Mouse (Mus musculus) hindbrain, embryonic 11.5 days (tissue): Measurements from ENCODE around the gene Csf2rb. TPM values are rescaled to one million over a fixed set of nuclear protein-coding genes. Genes with fewer than 3 reads are reported as not detected.
"Not testable (repeated sequence)": the region's sequence is repeated elsewhere in the genome, so short reads cannot be mapped to it uniquely, and the experiment has no call there.

Source experiments
- ATAC-seq: fragments of 200-750 bp; cut with Nextera tagmentation; 2 replicates; pipeline ENCODE4 v1.8.0; 2017; ENCODE audit warnings: mild to moderate bottlenecking, moderate TSS enrichment, moderate library complexity; ENCODE audit not compliant: low FRiP score
- DNase-seq: peaks from one replicate; pipeline ENCODE4 v3.0.0-alpha.2; 2015; ENCODE audit warnings: low spot score
- H3K27ac ChIP-seq: fragments of 300-500 bp; sonication (generic); 2 replicates; pipeline ENCODE4 v1.5.1; 2014; ENCODE audit warnings: mild to moderate bottlenecking, low read depth, low read length
- H3K27me3 ChIP-seq: fragments of 300-500 bp; sonication (generic); 2 replicates; pipeline ENCODE4 v1.6.1; 2014; ENCODE audit warnings: mild to moderate bottlenecking, low read length, moderate library complexity, mixed read lengths; ENCODE audit not compliant: control insufficient read depth, insufficient read depth
- H3K36me3 ChIP-seq: fragments of 300-500 bp; sonication (generic); 2 replicates; pipeline ENCODE4 v1.6.1; 2014; ENCODE audit warnings: mild to moderate bottlenecking, low read length, moderate library complexity, mixed read lengths; ENCODE audit not compliant: control insufficient read depth, insufficient read depth
- H3K4me1 ChIP-seq: fragments of 300-500 bp; sonication (generic); replicated peaks from 2 replicates; pipeline ENCODE4 v1.6.1; 2014; ENCODE audit warnings: low read length, mixed read lengths; ENCODE audit not compliant: control insufficient read depth, insufficient read depth
- H3K4me2 ChIP-seq: fragments of 300-500 bp; sonication (generic); replicated peaks from 2 replicates; pipeline ENCODE4 v1.6.1; 2014; ENCODE audit warnings: mild to moderate bottlenecking, low read depth, low read length
- H3K4me3 ChIP-seq: fragments of 300-500 bp; sonication (generic); 2 replicates; pipeline ENCODE4 v1.5.1; 2014; ENCODE audit warnings: low read depth, low read length
- H3K9ac ChIP-seq: fragments of 300-500 bp; sonication (generic); 2 replicates; pipeline ENCODE4 v1.6.1; 2014; ENCODE audit warnings: low read depth, low read length
- H3K9me3 ChIP-seq: fragments of 300-500 bp; sonication (generic); 2 replicates; pipeline ENCODE4 v1.6.1; 2016; ENCODE audit warnings: low read length; ENCODE audit not compliant: control insufficient read depth
- WGBS: fragments of 180-500 bp; shearing (Covaris S2); extraction: QIAGEN DNeasy Blood & Tissue Kit; methylation state at CpG from one replicate; pipeline ENCODE4 v1.1.7; 2014; 5-methylcytosine and 5-hydroxymethylcytosine counted together
- polyA plus RNA-seq: library from polyadenylated mRNA; unstranded; fragments of >200 nt; fragmentation: Nextera tagmentation; extraction: Ambion mirVana; gene quantifications from 2 replicates; pipeline ENCODE4 v1.2.1, GENCODE M21; 2014

Csf2rb gene
- polyA plus RNA-seq, 1 experiment from 2014 or later: 1.9 TPM

- Histone ChIP-seq H3K4me3 (no peak overlapping the region), H3K4me1 (no peaks in the 10 kb centered on the region), H3K36me3 (no peaks in the 10 kb centered on the region), H3K9ac (no peak overlapping the region), H3K27me3 (no peaks in the 10 kb centered on the region), H3K27ac (no peak overlapping the region), H3K9me3 (no peaks in the 10 kb centered on the region), H3K4me2 (no peak overlapping the region)
- no peak for ATAC-seq
- peak; percentile 78 for DNase-seq
- 24% methylated on average over 5 of the region's 5 CpGs for WGBS
These were observed 4.6 kb upstream of the Csf2rb start for GRCm38 (mm10) chr15:78320825-78321496.

DNA sequence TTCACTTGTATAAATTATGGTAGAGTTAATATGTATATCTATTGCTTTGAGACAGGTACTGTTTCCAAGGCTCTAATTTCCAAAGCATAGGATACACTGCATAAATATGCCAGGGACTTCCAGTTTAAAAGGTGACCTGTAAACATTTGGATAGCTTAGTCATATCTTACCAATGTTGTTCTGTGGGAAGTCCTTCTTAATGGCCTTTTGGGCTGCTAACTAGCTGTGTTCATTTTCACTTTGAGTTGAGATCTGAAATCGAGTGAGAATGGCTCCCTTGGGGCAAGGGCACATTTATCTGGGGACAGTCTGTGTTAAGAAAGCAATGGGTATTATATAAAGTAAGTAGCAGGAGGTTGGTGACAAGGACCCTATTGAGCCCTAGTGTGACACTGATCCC lies 2.2 kb upstream of the Csf2rb start:
- WGBS: 81% methylated on average over 1 of the region's 1 CpGs
- ATAC-seq (no peak), DNase-seq (no peak)
- Histone ChIP-seq H3K4me1 (no peaks in the 10 kb centered on the region), H3K36me3 (no peaks in the 10 kb centered on the region), H3K27me3 (no peaks in the 10 kb centered on the region), H3K27ac (no peak overlapping the region), H3K9ac (no peak overlapping the region), H3K9me3 (no peaks in the 10 kb centered on the region), H3K4me3 (no peak overlapping the region), H3K4me2 (no peak overlapping the region)

DNA sequence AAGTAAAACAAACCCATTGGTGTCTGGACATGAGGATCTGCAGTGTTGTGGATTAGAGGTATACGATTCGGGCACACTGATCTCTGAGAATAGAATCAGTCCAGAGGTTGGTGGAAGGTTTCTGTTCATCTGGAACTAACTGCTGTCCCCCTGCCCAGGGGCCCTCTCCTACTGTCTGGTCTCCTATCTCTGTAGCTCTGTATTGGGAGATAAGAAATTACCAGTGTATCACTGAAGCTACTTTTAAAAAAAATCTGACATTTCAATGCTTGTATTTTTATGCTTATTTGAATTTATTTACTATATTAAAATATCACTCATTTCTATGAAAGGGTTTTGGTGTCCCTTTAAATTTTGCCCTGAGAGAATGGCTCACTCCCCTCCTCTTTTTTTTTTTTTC lies 1.3 kb upstream of the Csf2rb start:
- Histone ChIP-seq H3K27me3 (no peaks in the 10 kb centered on the region), H3K4me3 (no peak overlapping the region), H3K9me3 (no peaks in the 10 kb centered on the region), H3K4me1 (no peaks in the 10 kb centered on the region), H3K9ac (no peak overlapping the region), H3K27ac (no peak overlapping the region), H3K36me3 (no peaks in the 10 kb centered on the region), H3K4me2 (no peak overlapping the region)
- WGBS: 92% methylated on average over 2 of the region's 2 CpGs
- no peak for ATAC-seq
- DNase-seq: no peak

DNA sequence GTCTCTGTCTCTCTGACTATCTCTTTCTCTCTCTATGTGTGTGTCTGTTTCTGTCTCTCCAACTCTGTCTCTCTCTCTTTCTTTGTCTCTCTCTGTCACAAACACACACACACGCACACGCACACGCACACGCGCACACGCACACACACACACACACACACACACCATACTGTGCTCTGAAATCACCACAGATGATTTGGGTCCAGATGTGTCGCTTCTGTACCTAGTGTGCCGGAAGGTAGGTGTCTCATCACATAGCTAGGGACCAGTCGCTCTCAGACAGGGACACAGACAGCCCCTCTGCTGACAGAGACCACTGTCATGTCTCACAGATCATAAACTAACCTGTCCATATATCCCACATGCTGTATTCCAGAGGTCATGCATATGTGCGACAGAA lies 1.2 kb downstream of the Csf2rb start:
- Histone ChIP-seq H3K9ac (no peak overlapping the region), H3K36me3 (no peaks in the 10 kb centered on the region), H3K4me1 (no peaks in the 10 kb centered on the region), H3K27me3 (no peaks in the 10 kb centered on the region), H3K9me3 (no peaks in the 10 kb centered on the region), H3K4me2 (no peak overlapping the region), H3K4me3 (no peak overlapping the region), H3K27ac (no peak overlapping the region)
- WGBS: 93% methylated on average over 10 of the region's 10 CpGs
- no peak for ATAC-seq
- no peak for DNase-seq

GRCm38 (mm10) chr15:78327753-78328341 lies 2.3 kb downstream of the Csf2rb start:
- WGBS: 79% methylated on average over 6 of the region's 6 CpGs

DNA sequence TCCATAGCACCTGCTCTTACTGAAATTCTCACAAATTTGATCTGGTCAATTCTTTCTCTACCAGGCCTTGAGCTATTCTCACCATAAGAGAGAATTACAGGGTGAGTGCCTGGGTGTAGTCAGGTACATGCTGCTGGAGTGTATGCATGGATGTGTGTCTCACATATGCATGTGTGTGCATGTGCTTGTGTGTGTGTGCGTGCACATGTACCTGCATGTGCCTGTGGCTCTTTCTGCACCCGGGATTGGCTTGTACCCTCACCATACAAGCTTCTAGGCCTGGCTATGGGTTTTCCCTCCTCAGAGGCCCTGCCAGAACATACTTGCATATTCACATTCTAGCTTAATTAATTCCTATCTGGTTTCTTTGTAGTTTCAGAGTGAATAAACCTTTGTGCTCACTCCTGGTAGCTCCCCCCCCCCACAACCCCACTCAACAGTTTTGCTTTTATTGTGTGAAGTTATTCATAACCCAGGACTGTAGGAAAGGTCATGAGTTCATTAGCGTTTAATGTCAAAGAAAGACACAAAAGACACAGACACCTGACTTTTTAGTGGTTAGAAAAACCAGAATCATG lies 3.1 kb downstream of the Csf2rb start:
- 77% methylated on average over 3 of the region's 3 CpGs for WGBS

More at GRCm38 (mm10) chr15:78327753-78328341, 2.3 kb downstream of the Csf2rb start:
- not testable (repeated sequence) for H3K4me2 ChIP-seq, H3K27ac ChIP-seq, H3K9me3 ChIP-seq, H3K4me3 ChIP-seq, ATAC-seq, H3K27me3 ChIP-seq, H3K4me1 ChIP-seq, H3K36me3 ChIP-seq, DNase-seq, H3K9ac ChIP-seq

DNA sequence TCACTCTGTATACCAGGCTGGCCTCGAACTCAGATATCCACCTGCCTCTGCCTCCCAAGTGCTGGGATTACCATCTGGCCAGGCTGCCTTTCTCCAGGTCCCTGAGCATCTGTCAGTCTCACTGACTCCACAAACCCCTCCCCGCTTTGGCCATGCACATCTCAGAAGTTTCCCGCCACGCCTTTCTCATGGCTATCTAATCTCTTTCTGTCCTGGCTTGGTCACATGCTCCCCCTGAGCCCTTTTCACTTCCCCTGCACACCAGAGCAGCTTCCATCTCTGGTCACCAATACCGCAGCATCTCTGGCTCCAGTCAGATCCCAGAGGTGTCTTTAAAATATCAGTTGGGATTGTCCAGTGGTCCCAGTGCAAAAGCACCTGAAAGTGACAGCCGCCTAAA lies 4.4 kb downstream of the Csf2rb start:
- H3K27me3 ChIP-seq, H3K4me3 ChIP-seq, DNase-seq, H3K36me3 ChIP-seq, H3K4me2 ChIP-seq, H3K9ac ChIP-seq, H3K4me1 ChIP-seq, H3K9me3 ChIP-seq, H3K27ac ChIP-seq, ATAC-seq: not testable (repeated sequence)
- 84% methylated on average over 6 of the region's 6 CpGs for WGBS

More for the DNA sequence above, 3.1 kb downstream of the Csf2rb start:
- DNase-seq (no peak), ATAC-seq (no peak)
- Histone ChIP-seq H3K27me3 (no peaks in the 10 kb centered on the region), H3K4me2 (no peak overlapping the region), H3K36me3 (no peaks in the 10 kb centered on the region), H3K4me3 (no peak overlapping the region), H3K9me3 (no peaks in the 10 kb centered on the region), H3K27ac (no peak overlapping the region), H3K9ac (no peak overlapping the region), H3K4me1 (no peaks in the 10 kb centered on the region)

DNA sequence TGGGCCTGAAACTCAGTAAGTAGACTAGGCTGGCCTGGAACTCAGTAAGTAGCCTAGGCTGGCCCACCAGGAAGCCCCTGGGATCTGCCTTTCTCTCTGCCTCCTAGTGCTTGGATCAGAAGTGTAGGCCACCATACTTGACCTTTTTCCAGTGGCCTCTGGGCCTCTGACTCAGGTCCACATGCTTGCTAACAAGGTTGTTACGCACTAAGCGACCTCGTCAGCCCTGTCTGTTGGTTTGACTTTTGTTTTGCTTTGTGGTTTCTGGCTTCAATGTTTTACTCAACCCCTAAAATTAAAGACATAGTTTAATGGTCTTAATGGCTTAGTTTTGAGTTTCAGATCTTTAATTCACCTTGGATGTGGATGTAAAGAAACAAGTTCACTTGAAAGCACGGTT lies 5.2 kb downstream of the Csf2rb start:
- no peaks in the 10 kb centered on the region for H3K9me3 ChIP-seq
- no peaks in the 10 kb centered on the region for H3K27me3 ChIP-seq
- H3K4me1 ChIP-seq: no peaks in the 10 kb centered on the region
- no peak overlapping the region for H3K4me3 ChIP-seq
- H3K27ac ChIP-seq: no peak overlapping the region
- H3K4me2 ChIP-seq: no peak overlapping the region
- DNase-seq (no peak), ATAC-seq (no peak)
- WGBS: 85% methylated on average over 4 of the region's 4 CpGs
- H3K36me3 ChIP-seq: no peaks in the 10 kb centered on the region
- H3K9ac ChIP-seq: no peak overlapping the region
